Comparison of ENCODE assay signal across 10 mouse cellular contexts in genomic region chr4:119110512-119110911, GRCm38 (mm10). TPM values are rescaled to one million over a fixed set of nuclear protein-coding genes. Genes with fewer than 3 reads are reported as not detected.
DNase-seq lines count a peak whose midpoint lies in the region; ATAC-seq and TF ChIP-seq lines count a peak whose summit lies in the region.
"Had no signal": no experiment of that assay in that cellular context is flagged by ENCODE, and none has a peak within 500 bp of the region (broad histone marks: within the 10 kb centered on the region; RNA-seq: fewer than 3 reads in every experiment).

No protein-coding gene starts in this region.

- H3K9ac ChIP-seq in heart, embryonic 15.5 days: 0 out of 2 replicates have a peak overlapping the region, but pooled peaks have one; percentile 15
- H3K9ac ChIP-seq in heart, adult 2 months (ENCODE audit: low read depth, low read length): no peak overlapping the region
- H3K9ac ChIP-seq in hindbrain, embryonic 15.5 days: no peak overlapping the region
- no peak overlapping the region for H3K9ac ChIP-seq in midbrain, embryonic 13.5 days (replicated peaks)

- ATAC-seq in heart, embryonic 15.5 days (replicated peaks; ENCODE audit: insufficient number of reproducible peaks, insufficient read depth, low FRiP score, low read depth): no peak
- no peak for ATAC-seq in hindbrain, embryonic 15.5 days (ENCODE audit: low FRiP score, low read depth)
- no peak for ATAC-seq in midbrain, embryonic 13.5 days
- no peak for ATAC-seq in megakaryocyte progenitor cell, adult 5-6 weeks (replicated peaks; ENCODE audit: poor library complexity)
- ATAC-seq: CD4-positive, CD25-positive, alpha-beta regulatory T cell, adult 4 months had no signal

- H3K4me3 ChIP-seq in heart, embryonic 15.5 days: peak overlapping the region; percentile 83
- H3K4me3 ChIP-seq in heart, adult 2 months: no peak overlapping the region
- peak overlapping the region; percentile 92 for H3K4me3 ChIP-seq in hindbrain, embryonic 15.5 days
- H3K4me3 ChIP-seq in midbrain, embryonic 13.5 days (replicated peaks): peak overlapping the region; percentile 76

- TF ChIP-seq CTCF in heart, adult 2 months (IDR thresholded peaks at IDR 0.05): no peak

- intact Hi-C loops in heart, adult 2 months (cut with DNase I): loop anchor here (5.0 kb wide), 1 partner anchor 62 kb away; the partner anchor contains the start of gene Zfp691

- DNase-seq in heart, adult 2 months: no peak
- peak; percentile 72 for DNase-seq in ZHBTc4 (ENCODE audit: low read depth, low spot score)
- no peak for DNase-seq in adrenal gland, postnatal 25 days
- DNase-seq in yolk sac, embryonic 10.5 days (ENCODE audit: low spot score): no peak
- DNase-seq: kidney, adult 18-20 months had no signal

- peaks cover 77% of the 10 kb centered on the region for H3K4me1 ChIP-seq in heart, embryonic 15.5 days (replicated peaks)
- H3K4me1 ChIP-seq in heart, adult 2 months (ENCODE audit: control insufficient read depth, insufficient read depth, low read length): no peaks in the 10 kb centered on the region
- H3K4me1 ChIP-seq in hindbrain, embryonic 15.5 days (replicated peaks): peaks cover 41% of the 10 kb centered on the region
- peaks cover 47% of the 10 kb centered on the region for H3K4me1 ChIP-seq in midbrain, embryonic 13.5 days (replicated peaks)

- peak overlapping the region; percentile 76 for H3K4me2 ChIP-seq in heart, embryonic 15.5 days
- peak overlapping the region; percentile 84 for H3K4me2 ChIP-seq in hindbrain, embryonic 15.5 days
- peak overlapping the region; percentile 75 for H3K4me2 ChIP-seq in midbrain, embryonic 13.5 days (replicated peaks)

- H3K79me2 ChIP-seq in heart, adult 2 months (replicated peaks; ENCODE audit: control insufficient read depth, insufficient read depth, low read length): 0 out of 2 replicates have a peak, but pooled peaks cover 1% of the 10 kb centered on the region

- no peak for TF ChIP-seq EP300 in heart, adult 2 months (IDR thresholded peaks at IDR 0.05; ENCODE audit: insufficient read depth, low read depth, low read length)

- H3K9me3 ChIP-seq in heart, embryonic 15.5 days (replicated peaks): no peaks in the 10 kb centered on the region
- H3K9me3 ChIP-seq in hindbrain, embryonic 15.5 days: no peaks in the 10 kb centered on the region
- no peaks in the 10 kb centered on the region for H3K9me3 ChIP-seq in midbrain, embryonic 13.5 days

- no peaks in the 10 kb centered on the region for H3K36me3 ChIP-seq in heart, embryonic 15.5 days
- no peaks in the 10 kb centered on the region for H3K36me3 ChIP-seq in heart, adult 2 months (ENCODE audit: control insufficient read depth, insufficient read depth, low read length)
- no peaks in the 10 kb centered on the region for H3K36me3 ChIP-seq in hindbrain, embryonic 15.5 days
- no peaks in the 10 kb centered on the region for H3K36me3 ChIP-seq in midbrain, embryonic 13.5 days

- H3K27me3 ChIP-seq in heart, embryonic 15.5 days: no peaks in the 10 kb centered on the region
- H3K27me3 ChIP-seq in heart, adult 2 months (ENCODE audit: control insufficient read depth, insufficient read depth, low read length): no peaks in the 10 kb centered on the region
- no peaks in the 10 kb centered on the region for H3K27me3 ChIP-seq in hindbrain, embryonic 15.5 days
- no peaks in the 10 kb centered on the region for H3K27me3 ChIP-seq in midbrain, embryonic 13.5 days

- H3K27ac ChIP-seq in heart, embryonic 15.5 days: peak overlapping the region; percentile 45; the same call in 1 of the 2 replicates
- no peak overlapping the region for H3K27ac ChIP-seq in heart, adult 2 months
- H3K27ac ChIP-seq in hindbrain, embryonic 15.5 days (replicated peaks): no peak overlapping the region
- H3K27ac ChIP-seq in midbrain, embryonic 13.5 days: no peak overlapping the region

- 41% methylated on average over 5 of the region's 5 CpGs for WGBS in heart, embryonic 15.5 days
- WGBS in heart, adult 2 months: 72% methylated on average over 5 of the region's 5 CpGs
- 18% methylated on average over 5 of the region's 5 CpGs for WGBS in hindbrain, embryonic 15.5 days
- WGBS in midbrain, embryonic 13.5 days: 9% methylated on average over 5 of the region's 5 CpGs

- TF ChIP-seq POLR2A in heart, adult 2 months (IDR thresholded peaks at IDR 0.05; ENCODE audit: insufficient read depth, low read depth, low read length): no peak

RNA-seq across cellular contexts. Expression of gene Slc2a1, which starts 2.0 kb away (rescaled TPM):
- 119 and 127 TPM in 2 replicates for polyA plus RNA-seq in heart, embryonic 15.5 days (2015; fragmentation: Nextera tagmentation; extraction: Ambion mirVana)
- 10 to 100 TPM in 1 of 2 experiments, 1 to 10 TPM in 1; 8.9 to 18.9 TPM for total RNA-seq in heart, adult 2 months (2021)
- polyA plus RNA-seq in heart, adult 2 months (2012; rRNA removed): 16.6 and 18.1 TPM in 2 replicates
- 89.6 and 90.3 TPM in 2 replicates for polyA plus RNA-seq in hindbrain, embryonic 15.5 days (2015; fragmentation: Nextera tagmentation; extraction: Ambion mirVana)
- 88.6 and 104 TPM in 2 replicates for polyA plus RNA-seq in midbrain, embryonic 13.5 days (2015; fragmentation: Nextera tagmentation; extraction: Ambion mirVana)
- total RNA-seq in adrenal gland, postnatal 25 days (2021): 19.7 and 21.6 TPM in 2 replicates
- 7.7 and 11.5 TPM in 2 replicates for total RNA-seq in megakaryocyte progenitor cell, adult 5-6 weeks (2015)
- 7.4 and 8.6 TPM in 2 replicates for total RNA-seq in megakaryocyte progenitor cell, adult 5-6 weeks (2017)
